Mouse (Mus musculus): ENCODE results near the gene Aldh3b3. TPM values are rescaled to one million over a fixed set of nuclear protein-coding genes. Genes with fewer than 3 reads are reported as not detected.

The Aldh3b3 gene
- polyA plus RNA-seq, 1 experiment from 2014 or later, result not detected

GRCm38 (mm10) chr19:3924190-3924589 is 34.3 kb upstream of the Aldh3b3 start:
- Histone ChIP-seq H3K4me1 (replicated peaks; ENCODE audit: control insufficient read depth, insufficient read depth, low read length) (peaks cover 1% of the 10 kb centered on the region; the same call in 1 of the 2 replicates), H3K4me2 (ENCODE audit: low read length) (no peak overlapping the region), H3K4me3 (replicated peaks; ENCODE audit: low read length) (no peak overlapping the region), H3K9ac (replicated peaks; ENCODE audit: low read depth, low read length) (no peak overlapping the region), H3K36me3 (ENCODE audit: control insufficient read depth, insufficient read depth) (no peaks in the 10 kb centered on the region), H3K27me3 (replicated peaks; ENCODE audit: control insufficient read depth, insufficient read depth, low read length) (no peaks in the 10 kb centered on the region), H3K27ac (ENCODE audit: low read length) (no peak overlapping the region), H3K9me3 (ENCODE audit: control insufficient read depth, low read length) (no peaks in the 10 kb centered on the region)
- 77% methylated on average over 8 of the region's 8 CpGs for WGBS
- no peak for ATAC-seq

DNA sequence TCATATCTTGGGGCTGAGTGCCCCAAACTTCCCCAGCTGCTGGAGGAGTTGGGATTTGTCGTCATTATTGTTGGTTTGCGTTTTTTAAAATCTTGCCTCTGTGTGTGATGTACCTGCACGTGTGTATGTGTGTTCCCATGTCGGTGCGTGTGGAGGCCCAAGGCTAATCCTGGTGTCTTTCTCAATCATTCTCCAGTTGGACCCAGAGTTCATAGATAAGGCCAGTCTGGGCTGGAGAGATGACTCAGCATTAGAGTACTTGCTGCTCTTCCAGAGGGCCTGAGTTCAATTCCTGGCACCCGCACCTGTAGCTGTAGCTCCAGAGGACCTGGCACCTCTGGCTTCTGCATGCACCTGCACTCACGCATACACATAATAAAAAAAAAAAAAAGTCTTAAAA is 33.6 kb upstream of the Aldh3b3 start:
- Histone ChIP-seq H3K36me3 (ENCODE audit: control insufficient read depth, insufficient read depth) (no peaks in the 10 kb centered on the region), H3K4me2 (ENCODE audit: low read length) (no peak overlapping the region), H3K4me1 (replicated peaks; ENCODE audit: control insufficient read depth, insufficient read depth, low read length) (peaks cover 8% of the 10 kb centered on the region), H3K9me3 (ENCODE audit: control insufficient read depth, low read length) (no peaks in the 10 kb centered on the region), H3K27ac (ENCODE audit: low read length) (no peak overlapping the region), H3K27me3 (replicated peaks; ENCODE audit: control insufficient read depth, insufficient read depth, low read length) (no peaks in the 10 kb centered on the region), H3K9ac (replicated peaks; ENCODE audit: low read depth, low read length) (no peak overlapping the region), H3K4me3 (replicated peaks; ENCODE audit: low read length) (no peak overlapping the region)
- 92% methylated on average over 7 of the region's 7 CpGs for WGBS
- ATAC-seq, result no peak

DNA sequence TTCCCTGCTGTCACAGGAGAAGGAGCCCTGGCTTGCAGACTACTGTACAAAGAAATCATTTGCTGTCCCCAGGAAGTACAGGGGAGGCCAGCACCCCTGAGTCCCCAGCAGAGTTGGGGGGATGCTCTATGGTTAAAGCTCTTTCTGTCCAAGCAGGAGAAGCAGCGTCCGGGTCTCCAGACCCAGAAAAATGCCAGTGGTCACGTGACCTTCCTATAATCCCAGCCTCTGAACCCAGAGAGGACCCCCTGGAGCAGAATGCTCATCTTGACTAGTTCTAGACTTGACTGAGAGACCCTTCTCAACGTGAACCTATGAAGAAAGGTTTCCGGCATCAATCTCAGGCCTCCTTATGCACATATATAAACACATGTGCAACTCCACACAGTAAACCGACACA is 32.6 kb upstream of the Aldh3b3 start:
- no peak for ATAC-seq
- Histone ChIP-seq H3K4me2 (ENCODE audit: low read length) (no peak overlapping the region), H3K4me1 (replicated peaks; ENCODE audit: control insufficient read depth, insufficient read depth, low read length) (peaks cover 16% of the 10 kb centered on the region), H3K36me3 (ENCODE audit: control insufficient read depth, insufficient read depth) (no peaks in the 10 kb centered on the region), H3K9ac (replicated peaks; ENCODE audit: low read depth, low read length) (no peak overlapping the region), H3K27ac (ENCODE audit: low read length) (no peak overlapping the region), H3K27me3 (replicated peaks; ENCODE audit: control insufficient read depth, insufficient read depth, low read length) (no peaks in the 10 kb centered on the region), H3K9me3 (ENCODE audit: control insufficient read depth, low read length) (no peaks in the 10 kb centered on the region), H3K4me3 (replicated peaks; ENCODE audit: low read length) (no peak overlapping the region)
- WGBS, result 81% methylated on average over 6 of the region's 6 CpGs

- Histone ChIP-seq H3K4me3 (replicated peaks; ENCODE audit: low read length) (no peak overlapping the region), H3K27me3 (replicated peaks; ENCODE audit: control insufficient read depth, insufficient read depth, low read length) (no peaks in the 10 kb centered on the region), H3K27ac (ENCODE audit: low read length) (no peak overlapping the region), H3K4me2 (ENCODE audit: low read length) (no peak overlapping the region), H3K4me1 (replicated peaks; ENCODE audit: control insufficient read depth, insufficient read depth, low read length) (peaks cover 16% of the 10 kb centered on the region), H3K9ac (replicated peaks; ENCODE audit: low read depth, low read length) (no peak overlapping the region), H3K36me3 (ENCODE audit: control insufficient read depth, insufficient read depth) (no peaks in the 10 kb centered on the region), H3K9me3 (ENCODE audit: control insufficient read depth, low read length) (no peaks in the 10 kb centered on the region)
- 76% methylated on average over 3 of the region's 3 CpGs for WGBS
- ATAC-seq, result no peak
These were observed 32.2 kb upstream of the Aldh3b3 start for GRCm38 (mm10) chr19:3926279-3926678.

DNA sequence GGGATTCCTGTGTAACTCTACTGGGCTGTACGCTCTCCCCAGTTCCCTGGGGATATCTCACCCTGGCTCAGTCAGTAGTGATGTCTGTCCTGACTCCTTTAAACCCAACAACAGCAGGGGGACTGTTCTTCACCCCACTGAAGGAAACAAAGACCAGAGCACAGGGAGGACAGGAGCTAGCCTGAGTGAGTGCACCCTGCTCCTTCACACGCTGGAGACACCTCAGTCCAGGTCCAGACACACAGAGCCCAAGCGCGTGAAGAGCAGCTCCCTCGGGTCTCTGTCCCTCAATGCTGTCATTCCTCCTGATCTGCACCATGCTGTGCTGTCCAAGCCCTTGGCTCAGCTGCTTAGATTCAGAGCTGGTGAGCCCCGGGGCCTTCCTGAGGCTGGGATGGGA is 31.8 kb upstream of the Aldh3b3 start:
- Histone ChIP-seq H3K4me1 (replicated peaks; ENCODE audit: control insufficient read depth, insufficient read depth, low read length) (peaks cover 16% of the 10 kb centered on the region), H3K4me2 (ENCODE audit: low read length) (no peak overlapping the region), H3K9me3 (ENCODE audit: control insufficient read depth, low read length) (no peaks in the 10 kb centered on the region), H3K27ac (ENCODE audit: low read length) (no peak overlapping the region), H3K9ac (replicated peaks; ENCODE audit: low read depth, low read length) (no peak overlapping the region), H3K36me3 (ENCODE audit: control insufficient read depth, insufficient read depth) (no peaks in the 10 kb centered on the region), H3K27me3 (replicated peaks; ENCODE audit: control insufficient read depth, insufficient read depth, low read length) (no peaks in the 10 kb centered on the region), H3K4me3 (replicated peaks; ENCODE audit: low read length) (no peak overlapping the region)
- no peak for ATAC-seq
- WGBS, result 66% methylated on average over 6 of the region's 6 CpGs

- no peak overlapping the region for H3K27ac ChIP-seq (ENCODE audit: low read length)
- H3K4me3 ChIP-seq (replicated peaks; ENCODE audit: low read length), result no peak overlapping the region
- no peaks in the 10 kb centered on the region for H3K27me3 ChIP-seq (replicated peaks; ENCODE audit: control insufficient read depth, insufficient read depth, low read length)
- H3K4me1 ChIP-seq (replicated peaks; ENCODE audit: control insufficient read depth, insufficient read depth, low read length), result peaks cover 16% of the 10 kb centered on the region
- H3K9me3 ChIP-seq (ENCODE audit: control insufficient read depth, low read length), result no peaks in the 10 kb centered on the region
- no peak overlapping the region for H3K4me2 ChIP-seq (ENCODE audit: low read length)
- no peak for ATAC-seq
- no peak overlapping the region for H3K9ac ChIP-seq (replicated peaks; ENCODE audit: low read depth, low read length)
- no peaks in the 10 kb centered on the region for H3K36me3 ChIP-seq (ENCODE audit: control insufficient read depth, insufficient read depth)
- 90% methylated on average over 4 of the region's 4 CpGs for WGBS
These were observed 30.5 kb upstream of the Aldh3b3 start for GRCm38 (mm10) chr19:3927989-3928388.

GRCm38 (mm10) chr19:3928779-3929178 is 29.7 kb upstream of the Aldh3b3 start:
- Histone ChIP-seq H3K36me3 (ENCODE audit: control insufficient read depth, insufficient read depth) (no peaks in the 10 kb centered on the region), H3K4me1 (replicated peaks; ENCODE audit: control insufficient read depth, insufficient read depth, low read length) (peaks cover 16% of the 10 kb centered on the region), H3K27me3 (replicated peaks; ENCODE audit: control insufficient read depth, insufficient read depth, low read length) (no peaks in the 10 kb centered on the region; the same call in 1 of the 2 replicates), H3K9ac (replicated peaks; ENCODE audit: low read depth, low read length) (no peak overlapping the region), H3K27ac (ENCODE audit: low read length) (no peak overlapping the region), H3K4me2 (ENCODE audit: low read length) (no peak overlapping the region), H3K9me3 (ENCODE audit: control insufficient read depth, low read length) (no peaks in the 10 kb centered on the region), H3K4me3 (replicated peaks; ENCODE audit: low read length) (no peak overlapping the region)
- WGBS, result 71% methylated on average over 4 of the region's 4 CpGs
- no peak for ATAC-seq

DNA sequence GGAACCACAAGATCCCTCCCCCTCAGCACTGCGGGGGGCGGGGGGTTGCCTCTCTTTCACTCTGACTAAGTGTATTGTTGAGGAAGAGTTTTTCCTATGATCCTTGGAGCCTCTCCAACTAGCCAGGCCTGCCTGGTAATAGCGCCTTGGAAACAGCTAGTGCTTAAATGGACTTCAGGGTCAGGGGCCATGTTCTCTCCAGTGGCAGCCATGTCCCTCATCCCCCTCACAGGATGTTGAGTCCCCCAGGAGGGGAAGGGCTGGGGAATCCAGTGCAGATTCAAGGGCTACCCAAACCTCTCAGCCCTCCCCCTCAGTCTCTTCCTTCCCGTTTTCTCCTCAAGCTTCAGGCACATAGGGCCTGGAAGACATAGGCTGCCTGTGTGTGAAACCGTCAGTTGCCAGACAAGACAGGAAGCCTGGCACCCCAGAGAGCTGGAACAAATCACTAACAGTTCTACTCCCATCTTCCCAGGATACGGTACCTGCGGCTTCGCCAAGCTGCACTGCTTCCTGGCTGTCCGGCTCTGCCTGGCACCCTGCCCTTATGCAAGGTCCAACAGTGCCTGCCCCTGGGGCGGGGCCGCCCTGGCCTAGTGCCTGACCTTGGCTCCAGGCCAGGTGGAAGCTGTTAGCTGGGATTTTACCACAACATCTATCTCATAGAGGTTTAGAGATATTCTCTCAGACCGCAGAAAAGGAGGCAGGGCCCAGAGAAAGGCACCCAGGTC is 29.1 kb upstream of the Aldh3b3 start, which contains the start of gene Aldh3b1:
Gene Aldh3b1, minus strand, starts transcription at position 598 of the 731 bp plus-strand sequence.
- no peak within 1 kb of the TSS for H3K4me3 ChIP-seq (replicated peaks; ENCODE audit: low read length)
- H3K4me2 ChIP-seq (ENCODE audit: low read length), result no peak within 1 kb of the TSS
- H3K9ac ChIP-seq (replicated peaks; ENCODE audit: low read depth, low read length), result no peak within 1 kb of the TSS; the same call in 1 of the 2 replicates

DNA sequence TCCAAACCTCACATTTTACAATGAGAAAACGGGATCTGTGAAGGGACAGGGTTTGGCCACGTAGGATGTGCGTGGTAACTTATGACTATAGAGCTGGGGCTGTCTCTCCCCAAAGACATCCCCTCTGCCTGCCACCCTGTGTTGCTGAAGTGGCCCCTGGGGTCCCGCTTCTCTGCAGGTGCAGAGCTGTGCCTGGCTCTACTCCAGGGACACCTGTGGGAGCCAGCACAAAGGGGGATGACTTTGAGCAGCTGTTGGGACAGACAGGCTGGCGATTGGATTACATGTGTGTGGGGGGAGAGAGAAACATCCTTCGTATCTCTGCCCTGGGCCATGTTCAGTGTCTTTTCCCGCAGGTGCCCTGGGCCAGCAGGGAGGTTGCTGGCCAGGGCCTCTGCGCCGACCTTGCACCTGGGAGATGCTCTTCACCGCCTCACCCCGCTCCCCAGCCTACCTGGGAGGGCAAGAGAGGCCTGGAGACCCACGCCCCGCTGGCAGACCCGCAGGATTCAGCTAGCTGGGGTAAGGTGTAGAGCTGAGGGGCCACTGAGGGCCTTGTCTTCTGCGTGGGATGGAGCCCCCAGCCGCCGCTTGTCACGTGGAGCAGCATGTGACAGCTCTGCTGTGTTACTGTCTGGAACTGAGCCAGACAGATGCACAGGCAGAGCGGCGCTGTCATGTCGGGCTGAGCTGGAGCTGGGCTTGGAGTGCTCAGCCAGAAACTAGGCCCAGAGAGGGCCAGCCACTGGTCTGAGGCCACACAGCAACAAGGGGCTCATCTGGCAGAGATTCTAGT is 28.0 kb upstream of the Aldh3b3 start:
- peaks cover 4% of the 10 kb centered on the region; the same call in 1 of the 2 replicates for H3K27me3 ChIP-seq (replicated peaks; ENCODE audit: control insufficient read depth, insufficient read depth, low read length)
- H3K4me3 ChIP-seq (replicated peaks; ENCODE audit: low read length), result no peak overlapping the region
- H3K36me3 ChIP-seq (ENCODE audit: control insufficient read depth, insufficient read depth), result no peaks in the 10 kb centered on the region
- 69% methylated on average over 21 of the region's 21 CpGs for WGBS
- H3K9ac ChIP-seq (replicated peaks; ENCODE audit: low read depth, low read length), result no peak overlapping the region; the same call in 1 of the 2 replicates
- ATAC-seq, result no peak
- no peak overlapping the region for H3K27ac ChIP-seq (ENCODE audit: low read length)
- H3K9me3 ChIP-seq (ENCODE audit: control insufficient read depth, low read length), result no peaks in the 10 kb centered on the region
- peaks cover 17% of the 10 kb centered on the region for H3K4me1 ChIP-seq (replicated peaks; ENCODE audit: control insufficient read depth, insufficient read depth, low read length)
- H3K4me2 ChIP-seq (ENCODE audit: low read length), result no peak overlapping the region

More for the DNA sequence above, 29.1 kb upstream of the Aldh3b3 start, which contains the start of gene Aldh3b1:
- 49% methylated on average over 12 of the region's 12 CpGs for WGBS
- no peaks in the 10 kb centered on the region for H3K9me3 ChIP-seq (ENCODE audit: control insufficient read depth, low read length)
- H3K27me3 ChIP-seq (replicated peaks; ENCODE audit: control insufficient read depth, insufficient read depth, low read length), result no peaks in the 10 kb centered on the region; the same call in 1 of the 2 replicates
- H3K27ac ChIP-seq (ENCODE audit: low read length), result peak within 1 kb of the TSS; percentile 49; the same call in 1 of the 2 replicates
- ATAC-seq, result peak; percentile 49
- H3K4me1 ChIP-seq (replicated peaks; ENCODE audit: control insufficient read depth, insufficient read depth, low read length), result peaks cover 16% of the 10 kb centered on the region
- H3K36me3 ChIP-seq (ENCODE audit: control insufficient read depth, insufficient read depth), result no peaks in the 10 kb centered on the region
